Mouse (Mus musculus) bone marrow, adult 2 months (tissue): ENCODE results near the gene Fbxl16.

Experiments used
- CTCF ChIP-seq: fragments of 200-500 bp; IDR thresholded peaks from 2 replicates; pipeline ENCODE4 v1.5.1; 2011; ENCODE audit warnings: low read length, control low read depth; ENCODE audit not compliant: control insufficient read depth, insufficient read depth
- POLR2A ChIP-seq: fragments of 200-500 bp; IDR thresholded peaks from 2 replicates; pipeline ENCODE4 v1.6.1; 2011; ENCODE audit warnings: low read depth, mild to moderate bottlenecking, control low read depth, low read length, borderline replicate concordance; ENCODE audit not compliant: control insufficient read depth

- TF ChIP-seq POLR2A (peak; percentile 89), CTCF (peak; percentile 97)
Measured at GRCm38 (mm10) chr17:25773549-25774120, 35.2 kb upstream of the Fbxl16 start, which contains the start of gene Narfl.
